Mouse (Mus musculus): Measurements from ENCODE around the gene Frmpd2.

DNA sequence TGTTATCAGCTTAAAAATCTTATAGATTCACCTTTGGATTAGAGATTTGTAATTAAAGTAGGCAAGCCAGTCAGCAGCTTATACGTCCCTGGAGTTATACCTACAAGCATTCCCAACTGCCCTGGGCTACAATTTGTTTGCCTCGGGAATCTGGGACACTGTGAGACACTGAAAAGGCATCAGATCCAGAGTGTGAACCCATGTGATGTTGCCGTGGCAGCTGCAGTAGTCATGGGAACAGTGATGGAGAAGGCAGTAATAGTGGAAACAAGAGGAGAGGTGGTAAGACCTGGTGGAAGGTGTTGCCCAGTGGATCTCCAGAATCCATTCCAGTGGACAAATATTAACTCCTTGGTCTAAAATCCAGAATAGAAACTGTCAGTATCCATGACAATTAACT is 7.8 kb upstream of the Frmpd2 start:
- TF ChIP-seq POLR2A (IDR thresholded peaks at IDR 0.05; ENCODE audit: control insufficient read depth, extremely low read depth, insufficient read depth, low read length, poor library complexity) (no peak), CTCF (IDR thresholded peaks at IDR 0.05; ENCODE audit: borderline replicate concordance, control insufficient read depth, extremely low read depth, insufficient read depth, low read length, poor library complexity) (no peak)

Data from thymus, adult 2 months (tissue).